Mouse (Mus musculus) heart, postnatal 14 days (tissue): ENCODE data around the gene Omp. TPM values are rescaled to one million over a fixed set of nuclear protein-coding genes. Genes with fewer than 3 reads are reported as not detected.

Source experiments
- DNase-seq, 2 experiments: peaks; one replicate each; pipeline ENCODE4 v3.0.0; 2021 to 2022
- intact Hi-C: fragments of 180-260 bp; cut with DNase I; formaldehyde crosslinking; loops from one replicate; pipeline ENCODE4 v1.15.1; 2025
- total RNA-seq, 2 experiments: library from RNA; stranded (reverse); gene quantifications; 2 replicates each; pipeline ENCODE4 v1.2.3; 2021

The Omp gene
- total RNA-seq, 2 experiments from 2014 or later, result 0.22 TPM

GRCm38 (mm10) chr7:98145842-98146446 lies 642 bp upstream of the Omp start:
- intact Hi-C loops, result no loop called here
- no peak for DNase-seq

GRCm38 (mm10) chr7:98142648-98143047 lies 2.7 kb downstream of the Omp start:
- no peak for DNase-seq
- intact Hi-C loops, result no loop called here

- DNase-seq, result no peak
- intact Hi-C loops, result no loop called here
Observed at GRCm38 (mm10) chr7:98142247-98142646, 3.1 kb downstream of the Omp start.

- intact Hi-C loops, result no loop called here
Observed at GRCm38 (mm10) chr7:98141206-98141605, 4.1 kb downstream of the Omp start.

GRCm38 (mm10) chr7:98140597-98140996 lies 4.7 kb downstream of the Omp start:
- peak in 1 of 2 experiments; percentile 43 for DNase-seq
- intact Hi-C loops, result no loop called here

More at GRCm38 (mm10) chr7:98141206-98141605, 4.1 kb downstream of the Omp start:
- DNase-seq, result peak in 1 of 2 experiments; percentile 51

- no peak for DNase-seq
- intact Hi-C loops, result no loop called here
Observed at GRCm38 (mm10) chr7:98139216-98139615, 6.1 kb downstream of the Omp start.

- intact Hi-C loops, result no loop called here
- no peak for DNase-seq
Observed at GRCm38 (mm10) chr7:98137995-98138394, 7.3 kb downstream of the Omp start.

GRCm38 (mm10) chr7:98137583-98137982 lies 7.7 kb downstream of the Omp start:
- intact Hi-C loops, result no loop called here
- DNase-seq, result no peak

GRCm38 (mm10) chr7:98131751-98132150 lies 13.6 kb downstream of the Omp start:
- intact Hi-C loops, result no loop called here
- no peak for DNase-seq

- intact Hi-C loops, result no loop called here
- peak in 1 of 2 experiments; percentile 30 for DNase-seq
Observed at GRCm38 (mm10) chr7:98125473-98125872, 19.8 kb downstream of the Omp start.

- DNase-seq, result no peak
- intact Hi-C loops, result loop anchor here (5.0 kb wide), 1 partner anchor 142 kb away; no protein-coding TSS in a partner anchor
Observed at GRCm38 (mm10) chr7:98124701-98125100, 20.6 kb downstream of the Omp start.

- DNase-seq, result peak in 1 of 2 experiments; percentile 31
- intact Hi-C loops, result loop anchor here (5.0 kb wide), 1 partner anchor 139 kb away; no protein-coding TSS in a partner anchor
Observed at GRCm38 (mm10) chr7:98121673-98122072, 23.6 kb downstream of the Omp start.

- DNase-seq, result no peak
- intact Hi-C loops, result loop anchor here (5.0 kb wide), 1 partner anchor 139 kb away; no protein-coding TSS in a partner anchor
Observed at GRCm38 (mm10) chr7:98121241-98121640, 24.1 kb downstream of the Omp start.

GRCm38 (mm10) chr7:98120325-98120724 lies 25.0 kb downstream of the Omp start:
- DNase-seq, result peak; percentile 77 to 79
- intact Hi-C loops, result loop anchor here (1.0 to 5.0 kb wide), 2 partner anchors 49 to 138 kb away; no protein-coding TSS in a partner anchor

GRCm38 (mm10) chr7:98119961-98120232 lies 25.4 kb downstream of the Omp start:
- no peak for DNase-seq
- intact Hi-C loops, result loop anchor here (1.0 to 5.0 kb wide), 4 partner anchors 16 to 373 kb away; no protein-coding TSS in a partner anchor

- peak in 1 of 2 experiments; percentile 29 for DNase-seq
- intact Hi-C loops, result loop anchor here (1.0 to 2.0 kb wide), 2 partner anchors 15 to 373 kb away; no protein-coding TSS in a partner anchor
Observed at GRCm38 (mm10) chr7:98119179-98119960, 25.9 kb downstream of the Omp start, which contains the start of gene Myo7a. Myo7a (minus strand) TSS chr7:98119524.

- intact Hi-C loops, result no loop called here
- peak; percentile 73 to 84 for DNase-seq
Observed at GRCm38 (mm10) chr7:98117012-98117660, 28.2 kb downstream of the Omp start.

- intact Hi-C loops, result no loop called here
- DNase-seq, result no peak
Observed at GRCm38 (mm10) chr7:98114656-98115055, 30.6 kb downstream of the Omp start.

- no peak for DNase-seq
- intact Hi-C loops, result no loop called here
Observed at GRCm38 (mm10) chr7:98111233-98111632, 34.1 kb downstream of the Omp start.

GRCm38 (mm10) chr7:98109771-98110170 lies 35.5 kb downstream of the Omp start:
- no peak for DNase-seq
- intact Hi-C loops, result no loop called here
